Mouse (Mus musculus) gastrocnemius, postnatal 10 days (tissue): ENCODE data around the gene Sh2d7. TPM values are rescaled to one million over a fixed set of nuclear protein-coding genes. Genes with fewer than 3 reads are reported as not detected.

ENCODE experiments used
- total RNA-seq, 2 experiments: library from RNA; stranded (reverse); gene quantifications; 2 replicates each; pipeline ENCODE4 v1.2.3; 2021

The Sh2d7 gene
- total RNA-seq, 2 experiments from 2014 or later: not detected

Other genes with a start within 250 kb of the Sh2d7 start
- 1 to 10 TPM; 5.5 to 7.0 TPM for gene Dmxl2, start 37.4 kb upstream of the Sh2d7 start, total RNA-seq
- gene Cib2, start 21.2 kb downstream of the Sh2d7 start, total RNA-seq: 10 to 100 TPM; 23.6 to 23.9 TPM
- gene Idh3a, start 47.4 kb downstream of the Sh2d7 start, total RNA-seq: 100 to 1,000 TPM; 320 to 400 TPM
- gene Acsbg1, start 122.9 kb downstream of the Sh2d7 start, total RNA-seq: under 1 TPM; 0.93 to 0.96 TPM
- gene Dnaja4, start 159.9 kb downstream of the Sh2d7 start, total RNA-seq: 10 to 100 TPM; 42.3 to 48.3 TPM
- gene Wdr61, start 195.5 kb downstream of the Sh2d7 start, total RNA-seq: 10 to 100 TPM; 27.6 to 32.0 TPM
- 1 to 10 TPM; 2.6 to 4.3 TPM for gene Crabp1, start 225.8 kb downstream of the Sh2d7 start, total RNA-seq